Mouse (Mus musculus) layer of hippocampus, postnatal 10 days (tissue): Measurements from ENCODE around the gene Hk2. TPM values are rescaled to one million over a fixed set of nuclear protein-coding genes. Genes with fewer than 3 reads are reported as not detected.
"Not testable (repeated sequence)": the region's sequence is repeated elsewhere in the genome, so short reads cannot be mapped to it uniquely, and the experiment has no call there.

Source experiments
- DNase-seq, 2 experiments: peaks; one replicate each; pipeline ENCODE4 v3.0.0; 2021; ENCODE audit warnings: low spot score in 2 of 2
- total RNA-seq, 2 experiments: library from RNA; stranded (reverse); gene quantifications; 2 replicates each; pipeline ENCODE4 v1.2.3; 2021

Gene Hk2
- total RNA-seq, 2 experiments from 2014 or later = 10.6 to 13.0 TPM

DNA sequence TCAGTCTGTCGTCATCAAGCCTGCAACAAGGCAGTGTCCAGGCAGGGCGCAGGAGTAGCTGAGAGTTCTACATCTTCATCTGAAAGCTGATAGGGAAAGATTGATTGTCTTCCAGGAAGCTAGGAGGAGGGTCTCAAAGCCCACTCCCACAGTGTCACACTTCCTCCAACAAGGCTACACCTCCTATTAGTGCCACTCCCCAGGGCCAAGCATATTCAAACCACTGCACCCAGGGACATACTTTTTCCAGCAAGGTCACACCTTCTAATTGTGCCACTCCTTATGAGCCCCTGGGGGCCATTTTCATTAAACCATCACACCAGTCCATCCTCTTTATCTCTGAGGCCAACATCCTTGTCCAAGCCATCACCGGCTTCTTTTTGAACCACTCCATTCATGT is 77.5 kb downstream of the Hk2 start:
- DNase-seq = no peak

DNA sequence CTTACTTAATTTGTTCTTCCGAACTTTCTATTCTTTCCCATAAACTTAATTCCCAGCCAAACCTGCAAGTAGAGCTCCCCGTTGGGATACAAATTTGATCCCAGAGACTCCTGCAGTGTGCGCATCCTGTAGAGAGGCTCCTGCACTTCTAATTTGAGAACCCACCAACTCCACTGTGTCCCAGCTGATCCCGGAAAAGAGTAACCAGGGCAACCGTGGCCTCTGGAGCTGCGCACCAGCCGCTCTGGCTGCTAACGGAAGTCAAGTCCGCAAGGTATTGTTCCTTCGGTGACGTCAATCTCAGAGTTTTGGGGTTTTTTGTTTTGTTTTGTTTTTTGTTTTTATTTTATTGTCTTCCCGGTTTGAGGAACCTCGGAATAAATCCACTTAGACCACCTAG is 79.6 kb downstream of the Hk2 start:
- no peak for DNase-seq

DNA sequence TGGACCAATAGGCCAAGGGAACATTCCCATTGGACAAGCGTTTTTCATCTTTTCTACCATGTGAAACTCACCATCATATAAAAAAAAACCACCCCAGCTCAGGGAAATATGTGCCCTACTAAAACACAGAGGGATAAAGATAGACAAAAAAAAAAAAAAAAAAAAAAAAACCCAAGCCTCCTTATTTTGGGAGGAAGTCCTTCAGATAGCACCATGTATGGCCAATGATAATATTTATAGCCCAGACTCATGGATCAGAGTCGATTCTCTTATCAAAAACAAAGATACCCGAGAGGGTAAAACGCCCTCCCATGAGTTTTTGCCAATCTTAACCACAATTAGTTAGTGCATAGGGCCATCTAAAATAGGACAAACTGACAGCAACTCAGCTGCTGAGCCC is 84.8 kb downstream of the Hk2 start:
- DNase-seq = no peak

DNA sequence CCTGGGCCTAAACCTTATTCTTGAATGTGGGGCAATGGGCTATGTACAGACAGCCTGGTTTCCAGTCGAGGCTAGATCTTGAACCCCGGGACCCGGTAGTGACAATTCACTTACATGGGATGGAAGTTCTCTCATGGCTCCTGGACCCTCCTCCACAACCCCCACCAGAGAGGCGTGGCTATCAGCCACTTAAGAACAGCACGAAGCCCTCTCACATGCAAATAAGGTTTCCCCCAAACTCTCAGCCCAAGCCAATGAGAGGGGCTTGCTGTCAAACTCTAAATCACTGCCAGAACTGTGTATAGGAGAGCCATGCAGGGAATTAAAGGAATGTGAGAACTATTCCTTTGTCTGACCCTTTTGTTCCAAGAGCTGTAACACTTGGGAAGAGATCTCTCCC is 85.7 kb downstream of the Hk2 start:
- DNase-seq = not testable (repeated sequence)

DNA sequence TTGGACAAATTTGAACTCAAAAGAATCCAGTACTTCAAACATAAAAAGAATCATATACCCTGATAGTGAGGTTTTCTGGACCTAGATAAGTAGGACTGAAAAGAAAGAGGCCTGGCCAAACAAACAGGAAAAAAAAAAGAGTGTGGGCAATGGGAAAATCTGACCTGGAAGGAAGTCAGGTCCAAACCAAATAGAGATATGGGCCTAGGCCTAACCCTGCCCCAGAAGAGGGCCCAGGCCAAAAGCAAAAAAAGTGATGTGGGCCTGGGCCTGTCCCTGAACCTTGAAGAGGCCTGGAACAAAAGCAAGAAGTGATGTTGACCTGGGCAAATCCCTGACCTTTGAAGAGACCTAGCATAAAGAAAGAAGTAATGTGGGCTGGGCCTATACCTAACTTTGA is 90.1 kb downstream of the Hk2 start:
- no peak for DNase-seq

DNA sequence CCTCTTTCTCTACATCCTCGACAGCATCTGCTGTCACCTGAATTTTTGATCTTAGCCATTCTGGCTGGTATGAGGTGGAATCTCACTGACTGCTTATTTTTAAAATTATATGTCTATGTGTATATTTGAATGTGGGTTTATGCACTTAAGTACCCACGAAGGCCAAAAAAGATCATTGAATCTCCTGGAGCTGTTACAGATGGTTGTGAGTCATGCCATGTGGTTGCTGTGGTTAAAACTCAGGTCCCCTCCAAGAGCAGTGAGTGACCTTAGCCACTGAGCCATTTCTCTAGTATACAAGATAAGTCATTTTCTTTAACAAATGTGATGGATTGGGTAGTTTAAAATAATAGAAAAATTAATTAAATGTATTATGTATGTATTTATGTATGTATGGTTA is 95.0 kb downstream of the Hk2 start:
- not testable (repeated sequence) for DNase-seq

DNA sequence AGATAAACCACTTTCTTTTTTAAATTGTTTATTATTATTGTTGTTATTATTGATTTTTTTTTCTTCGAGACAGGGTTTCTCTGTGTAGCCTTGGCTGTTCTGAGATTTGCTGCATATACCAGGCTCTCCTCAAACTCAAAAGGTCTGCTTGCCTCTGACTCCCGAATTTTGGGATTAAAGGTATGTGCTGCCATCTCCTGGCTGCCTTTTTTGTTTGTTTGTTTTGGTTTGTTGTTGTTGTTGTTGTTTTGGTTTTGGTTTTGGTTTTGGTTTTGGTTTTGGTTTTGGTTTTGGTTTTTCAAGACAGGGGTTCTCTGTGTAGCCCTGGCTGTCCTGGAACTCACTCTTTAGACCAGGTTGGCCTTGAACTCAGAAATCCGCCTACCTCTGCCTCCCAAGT is 96.6 kb downstream of the Hk2 start:
- DNase-seq = not testable (repeated sequence)

Other genes starting within 250 kb of the Hk2 start
- 10 to 100 TPM; 52.3 to 60.0 TPM for gene Pole4, start 69.1 kb downstream of the Hk2 start, total RNA-seq
- 10 to 100 TPM; 43.2 to 47.0 TPM for gene Sema4f, start 165.3 kb upstream of the Hk2 start, total RNA-seq
- gene M1ap, start 172.4 kb upstream of the Hk2 start, total RNA-seq = not detected